Mouse (Mus musculus) E14TG2a.4 (cell line): ENCODE results near the gene Cd40.

Source experiments
- CTCF ChIP-seq: conservative IDR thresholded peaks from 2 replicates; pipeline ENCODE4 v1.5.1; 2014; ENCODE audit warnings: low read length
- POU5F1 ChIP-seq: IDR thresholded peaks from 2 replicates; pipeline ENCODE4 v1.6.1; 2014; ENCODE audit warnings: low read length, borderline replicate concordance

DNA sequence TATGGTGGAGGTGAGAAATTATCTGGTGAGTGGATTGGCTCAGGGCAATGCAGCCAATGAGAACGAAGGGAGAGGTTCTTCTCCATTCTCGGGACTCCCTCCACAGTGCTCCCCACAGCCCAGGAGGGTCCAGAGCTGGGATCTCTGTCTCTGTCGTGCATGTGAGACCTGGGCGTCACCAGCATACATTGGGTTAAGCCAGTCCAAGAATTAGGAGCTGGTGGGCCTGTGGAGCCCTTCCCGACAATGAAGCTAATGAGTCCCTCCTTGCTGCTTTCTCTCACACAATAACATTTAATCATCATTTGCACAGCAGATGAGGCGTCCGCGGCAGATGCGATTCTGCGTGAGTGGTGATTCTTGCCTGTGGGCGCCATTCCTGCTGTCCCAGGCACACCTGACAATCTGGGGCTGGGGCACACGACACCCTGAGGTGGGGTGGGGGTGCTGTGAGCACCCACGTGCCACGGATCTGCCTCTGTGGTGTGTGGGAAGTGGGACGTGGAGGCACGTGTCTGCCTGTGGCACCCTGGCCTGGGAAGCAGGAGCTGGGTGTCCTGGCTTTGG, 50.2 kb downstream of the Cd40 start:
- no peak for TF ChIP-seq CTCF
- no peak for TF ChIP-seq POU5F1
